Mouse (Mus musculus) heart, postnatal 10 days (tissue): ENCODE data around the gene Gm47996. TPM values are rescaled to one million over a fixed set of nuclear protein-coding genes. Genes with fewer than 3 reads are reported as not detected.
A peak's percentile ranks its signal among the peaks of the same experiment; 100 is the strongest.
"Not testable (repeated sequence)": the region's sequence is repeated elsewhere in the genome, so short reads cannot be mapped to it uniquely, and the experiment has no call there.

ENCODE experiments used
- DNase-seq, 2 experiments: peaks; one replicate each; pipeline ENCODE4 v3.0.0; 2021
- intact Hi-C: fragments of 180-260 bp; cut with DNase I; formaldehyde crosslinking; loops from one replicate; pipeline ENCODE4 v1.15.1; 2025
- total RNA-seq, 2 experiments: library from RNA; stranded (reverse); gene quantifications; 2 replicates each; pipeline ENCODE4 v1.2.3; 2021

Gm47996 gene
- total RNA-seq, 2 experiments from 2014 or later: not detected

DNA sequence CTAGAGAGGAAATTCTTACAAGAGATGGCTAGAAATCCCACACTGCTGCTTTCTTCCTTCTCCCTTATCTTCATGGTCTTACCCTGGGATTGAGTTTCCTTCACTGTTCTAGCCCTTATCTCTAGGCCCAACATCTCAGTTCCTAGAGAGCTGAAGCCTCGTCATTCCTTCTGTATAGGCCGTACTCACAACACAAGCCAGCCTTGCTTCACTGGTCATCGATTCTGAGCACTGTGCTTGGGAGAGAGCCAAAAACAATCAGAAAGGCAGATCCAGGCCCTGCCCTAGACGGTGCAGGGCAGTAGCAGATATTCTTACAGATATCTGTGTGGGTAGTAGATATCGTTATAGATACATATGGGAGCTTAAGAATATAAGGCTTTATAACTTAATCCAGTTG lies 7.2 kb upstream of the Gm47996 start:
- intact Hi-C loops, DNase-seq: not testable (repeated sequence)

DNA sequence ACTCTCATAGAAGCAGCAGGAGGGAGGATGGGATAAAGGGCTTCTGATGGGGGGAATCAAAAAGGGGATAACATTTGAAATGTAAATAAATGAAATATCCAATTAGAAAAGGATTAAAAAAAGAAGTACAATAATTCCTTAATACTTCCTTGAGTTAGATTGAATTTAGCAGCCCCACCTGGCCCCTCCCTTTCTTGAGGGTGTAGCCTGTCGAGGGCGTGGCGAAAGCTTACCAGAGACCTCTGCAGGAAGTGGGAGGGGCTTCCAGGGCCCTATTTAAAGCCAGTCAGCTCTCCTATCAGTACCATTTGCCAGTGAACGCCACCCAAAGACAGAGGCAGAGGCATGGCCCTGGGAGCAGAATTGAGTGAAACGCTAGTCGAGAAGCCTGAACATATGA lies 6.1 kb upstream of the Gm47996 start, which contains the start of gene 3110040M04Rik:
Gene 3110040M04Rik, plus strand, starts transcription at position 304 of the 400 bp plus-strand sequence.
- intact Hi-C loops, DNase-seq: not testable (repeated sequence)

DNA sequence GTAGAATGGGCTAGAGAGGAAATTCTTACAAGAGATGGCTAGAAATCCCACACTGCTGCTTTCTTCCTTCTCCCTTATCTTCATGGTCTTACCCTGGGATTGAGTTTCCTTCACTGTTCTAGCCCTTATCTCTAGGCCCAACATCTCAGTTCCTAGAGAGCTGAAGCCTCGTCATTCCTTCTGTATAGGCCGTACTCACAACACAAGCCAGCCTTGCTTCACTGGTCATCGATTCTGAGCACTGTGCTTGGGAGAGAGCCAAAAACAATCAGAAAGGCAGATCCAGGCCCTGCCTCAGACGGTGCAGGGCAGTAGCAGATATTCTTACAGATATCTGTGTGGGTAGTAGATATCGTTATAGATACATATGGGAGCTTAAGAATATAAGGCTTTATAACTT lies 1.4 kb upstream of the Gm47996 start:
- DNase-seq, intact Hi-C loops: not testable (repeated sequence)

DNA sequence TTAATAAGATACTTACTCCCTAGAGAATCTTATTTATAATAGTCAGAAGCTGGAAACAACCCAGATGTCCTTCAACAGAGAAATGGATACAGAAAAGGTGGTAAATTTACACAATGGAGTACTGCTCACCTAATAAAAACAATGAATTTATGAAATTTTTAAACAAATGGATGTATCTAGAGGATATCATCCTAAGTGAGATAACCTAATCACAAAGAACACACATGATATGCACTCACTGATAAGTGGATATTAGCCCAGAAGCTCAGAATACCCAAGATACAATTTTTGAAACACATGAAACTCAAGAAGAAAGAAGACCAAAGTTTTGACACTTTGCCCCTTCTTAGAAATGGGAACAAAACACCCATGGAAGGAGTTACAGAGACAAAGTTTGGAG lies 987 bp upstream of the Gm47996 start:
- DNase-seq, intact Hi-C loops: not testable (repeated sequence)

DNA sequence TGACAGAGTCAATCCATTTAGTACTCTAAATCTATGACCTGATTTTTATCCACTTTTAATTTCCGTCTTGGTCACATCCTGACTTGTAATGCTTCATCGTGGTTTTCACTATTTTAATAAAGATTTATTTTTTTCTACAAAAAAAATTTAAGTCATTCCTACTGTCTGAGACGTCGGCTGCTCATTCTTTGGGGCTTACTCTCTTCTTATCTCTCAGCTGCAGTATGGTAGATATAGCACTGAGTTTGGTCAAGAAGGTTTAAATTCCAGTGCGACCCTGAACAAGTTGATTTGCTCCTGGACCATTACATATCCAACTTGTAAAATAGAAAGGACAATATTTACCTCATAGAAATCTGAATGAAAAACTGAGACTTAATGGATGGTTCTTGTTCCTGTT lies 1.7 kb downstream of the Gm47996 start:
- intact Hi-C loops, DNase-seq: not testable (repeated sequence)

DNA sequence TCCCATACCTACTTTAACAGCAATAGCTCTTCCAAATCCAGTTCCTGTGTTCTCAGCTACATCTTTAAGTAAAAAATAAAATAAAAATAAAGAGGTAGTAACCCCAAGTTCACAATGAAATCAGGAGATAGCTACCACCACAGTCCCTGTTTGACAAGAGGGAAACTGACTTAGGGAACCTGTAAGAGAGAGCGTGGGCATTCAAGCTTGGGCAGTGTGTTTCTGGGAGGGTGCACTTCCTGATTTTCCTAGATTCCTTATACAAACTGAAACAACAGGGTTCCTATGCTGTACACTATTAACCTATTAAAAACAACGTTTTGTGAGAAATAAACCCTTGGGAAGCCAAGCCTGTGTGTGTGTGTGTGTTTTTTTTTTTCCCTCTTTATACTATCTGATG lies 4.9 kb downstream of the Gm47996 start:
- intact Hi-C loops: no loop called here
- DNase-seq: no peak

DNA sequence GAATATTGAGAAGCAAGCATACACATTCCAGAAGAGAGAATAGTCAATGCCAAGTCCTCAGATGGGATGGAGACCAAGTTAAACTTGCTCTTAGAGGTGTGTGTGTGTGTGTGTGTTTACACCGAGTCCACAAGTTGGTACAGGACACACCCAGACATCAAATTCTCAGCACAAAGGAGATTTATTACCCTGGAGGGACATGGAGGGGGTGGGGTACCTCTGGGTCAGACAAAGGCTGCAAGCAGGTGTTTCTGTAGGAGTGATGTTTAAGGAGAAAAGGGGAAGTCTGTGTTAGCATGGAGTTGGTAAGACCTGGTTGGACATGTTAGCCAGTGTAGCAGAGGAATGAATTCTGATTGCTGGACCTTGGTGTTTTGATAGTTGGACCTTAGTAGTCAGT lies 6.1 kb downstream of the Gm47996 start:
- intact Hi-C loops: no loop called here
- no peak for DNase-seq

DNA sequence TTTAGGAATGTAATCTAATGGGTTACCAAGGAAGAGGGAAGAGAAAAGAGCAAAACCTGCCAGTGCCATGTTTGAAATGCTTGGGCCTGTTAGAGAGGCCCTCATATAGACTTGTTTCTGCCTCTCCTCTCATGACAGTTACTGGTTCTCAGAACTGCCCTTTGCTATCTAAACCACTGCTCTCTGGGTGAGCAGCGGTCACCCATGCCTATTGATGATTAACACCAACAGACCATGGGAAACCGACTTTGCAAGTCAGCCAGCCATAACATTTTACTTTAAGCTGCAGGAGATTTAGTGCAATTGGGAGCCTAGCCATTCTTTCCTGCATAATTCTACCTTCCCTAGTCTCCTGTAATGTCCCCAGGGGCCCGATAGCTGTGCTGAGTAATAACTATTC lies 6.5 kb downstream of the Gm47996 start:
- intact Hi-C loops: no loop called here
- DNase-seq: no peak

DNA sequence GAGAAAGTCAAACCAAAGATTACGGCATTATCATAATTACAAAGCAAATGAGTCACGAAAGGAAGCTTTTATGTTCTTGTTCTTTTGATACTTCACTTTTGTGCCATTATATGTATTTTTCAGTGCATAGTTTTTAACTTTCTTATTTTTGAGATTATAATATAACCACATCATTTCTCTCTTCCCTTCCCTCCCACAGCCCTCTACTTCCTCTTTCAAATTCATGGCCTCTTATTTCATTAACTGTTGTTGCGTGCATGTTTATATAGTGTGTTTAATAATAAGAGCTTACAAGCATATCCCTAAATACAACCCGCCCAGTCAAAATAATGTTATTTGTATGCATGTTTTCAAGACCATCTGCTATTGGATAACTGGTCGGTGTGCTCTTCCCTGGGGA lies 9.1 kb downstream of the Gm47996 start:
- intact Hi-C loops: no loop called here
- no peak for DNase-seq

DNA sequence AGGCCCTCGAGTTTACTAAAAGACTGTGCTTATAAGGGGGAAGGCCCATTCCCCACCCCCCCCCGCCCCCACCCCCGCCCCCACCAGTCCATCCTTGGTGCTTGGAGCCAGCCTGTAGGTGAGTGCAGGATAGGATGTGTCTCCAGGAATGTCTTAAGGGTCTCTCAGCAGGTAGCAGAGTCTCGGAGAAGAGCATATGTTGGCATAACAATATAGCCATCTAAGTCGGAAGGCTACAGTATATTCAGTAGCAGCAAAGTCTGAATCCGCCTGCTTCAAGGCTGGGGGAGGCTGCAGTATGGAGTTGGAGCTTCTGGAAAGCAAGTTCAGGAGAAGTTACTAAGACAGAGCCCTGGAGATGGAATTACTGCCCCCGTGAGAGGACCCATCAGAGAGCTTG lies 10.2 kb downstream of the Gm47996 start:
- DNase-seq: no peak
- intact Hi-C loops: no loop called here

DNA sequence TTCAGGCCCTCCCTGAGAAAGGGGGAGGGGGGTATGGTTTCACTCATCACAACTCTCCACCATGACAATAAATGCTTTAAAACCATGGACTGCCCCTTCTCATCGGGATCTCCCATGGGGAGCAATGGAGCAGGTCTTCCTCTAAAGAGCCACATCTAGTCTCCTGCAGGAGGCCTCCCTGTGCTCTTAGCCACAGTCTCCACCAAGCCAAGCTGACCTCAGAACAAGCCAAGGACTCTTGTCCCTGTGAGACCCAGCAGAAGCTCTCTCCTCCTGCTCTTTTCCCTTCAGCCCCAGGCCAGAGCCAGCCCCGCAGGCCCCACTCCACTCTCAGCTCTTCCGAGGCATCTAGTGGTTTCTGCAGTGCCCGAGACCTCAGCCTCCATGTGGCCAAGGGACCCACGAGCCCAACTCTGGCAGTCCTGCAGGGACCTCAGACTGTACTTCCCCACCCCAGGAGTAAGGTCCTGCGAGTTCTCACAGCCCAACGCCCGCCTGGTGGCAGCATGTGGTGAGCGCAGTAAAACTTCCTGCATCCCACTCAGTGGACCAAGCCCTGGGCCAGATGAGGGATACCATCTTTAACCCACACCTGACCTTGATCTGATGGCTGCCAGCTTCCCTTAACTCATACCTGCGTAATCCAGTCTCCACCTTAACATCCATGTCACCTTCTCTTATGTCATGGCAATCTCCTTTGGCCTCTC lies 12.8 kb downstream of the Gm47996 start:
- intact Hi-C loops: no loop called here
- no peak for DNase-seq

DNA sequence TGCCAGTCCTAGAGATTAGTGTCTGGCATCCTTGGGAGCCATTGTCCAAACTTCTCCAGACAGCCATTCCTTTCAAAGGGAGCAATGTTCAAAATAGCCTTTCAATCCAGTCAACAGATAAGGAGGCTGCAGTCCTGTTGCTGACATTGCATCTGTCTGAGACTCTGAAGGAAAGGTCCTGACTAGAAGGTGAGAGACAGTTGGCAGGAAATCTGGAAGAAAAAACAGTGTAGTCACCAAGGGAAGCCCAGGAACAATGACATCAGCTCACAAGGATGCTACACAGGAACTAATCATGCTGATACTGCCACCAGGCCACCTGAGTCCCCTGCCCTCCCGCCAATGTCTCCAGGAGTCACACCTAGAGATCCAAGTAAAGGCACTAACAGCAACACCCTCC lies 13.4 kb downstream of the Gm47996 start:
- no peak for DNase-seq
- intact Hi-C loops: no loop called here

DNA sequence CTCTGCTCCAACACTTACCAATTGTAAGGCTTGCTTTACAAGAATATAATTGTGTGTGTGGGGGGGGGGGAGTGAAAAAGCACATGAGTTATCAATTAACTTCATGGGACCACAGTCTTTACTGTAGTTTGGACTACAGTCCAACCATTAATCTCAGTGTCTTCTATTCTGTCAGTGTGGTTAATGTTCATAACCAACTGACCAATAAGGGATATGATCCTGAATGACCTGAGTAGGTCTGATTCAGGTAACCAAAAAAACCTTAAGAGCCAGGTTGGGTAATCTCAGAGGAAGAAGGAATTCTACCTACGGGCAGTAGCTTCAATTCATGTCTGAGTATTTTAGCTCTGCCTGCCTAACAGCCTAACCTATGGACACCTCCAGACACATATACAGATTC lies 14.6 kb downstream of the Gm47996 start:
- DNase-seq: no peak
- intact Hi-C loops: no loop called here

DNA sequence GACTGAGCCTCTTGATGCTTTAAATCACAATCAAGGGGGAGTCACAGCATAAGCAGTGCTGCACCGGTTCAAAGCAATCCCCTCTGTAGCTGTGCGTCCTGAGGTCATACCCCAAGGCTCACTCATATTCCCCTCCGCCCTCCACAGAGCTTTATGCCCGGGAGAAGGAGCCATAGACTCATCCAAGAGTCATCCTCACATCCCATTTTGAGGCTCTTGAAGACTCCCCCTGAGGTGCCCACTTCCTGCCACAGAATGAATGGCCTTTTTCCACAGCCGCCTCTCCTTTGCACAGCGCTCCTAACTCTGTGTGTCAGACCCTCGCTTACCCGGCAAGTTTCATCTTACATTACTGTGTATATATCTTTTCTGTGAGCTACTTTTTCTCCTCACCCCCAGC lies 17.6 kb downstream of the Gm47996 start:
- intact Hi-C loops: no loop called here
- DNase-seq: no peak

DNA sequence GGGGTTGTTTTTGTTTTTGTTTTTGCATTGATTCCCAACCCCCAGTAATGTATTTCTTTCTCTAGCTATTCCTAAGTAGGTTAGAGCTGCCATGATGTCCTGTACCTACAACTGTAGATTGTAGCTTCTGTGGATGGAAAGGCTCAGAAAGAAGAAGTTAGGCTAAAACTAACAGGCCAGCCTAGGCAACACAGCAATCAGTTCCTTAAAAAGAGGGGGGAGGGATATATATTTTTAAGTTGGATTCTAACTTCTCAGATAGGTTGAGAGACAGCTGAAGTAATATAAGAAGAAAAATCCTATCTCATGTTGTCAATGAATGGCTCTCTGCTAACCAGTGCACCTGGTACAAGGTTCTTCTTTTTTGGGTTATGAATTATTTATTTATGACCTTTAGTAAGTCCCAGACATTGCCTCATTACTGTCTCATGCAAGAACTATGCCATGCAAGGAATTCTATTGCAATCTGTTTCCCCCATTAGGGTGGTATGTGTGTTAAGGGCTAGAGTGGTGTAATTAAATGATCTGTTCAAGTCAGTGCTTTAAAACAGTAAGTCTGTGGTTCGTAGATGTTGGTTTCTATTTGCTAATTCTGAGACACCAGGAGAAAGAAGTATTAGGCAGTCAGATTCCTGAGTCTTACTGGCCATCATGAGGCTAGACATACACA lies 18.5 kb downstream of the Gm47996 start:
- intact Hi-C loops: no loop called here
- no peak for DNase-seq

DNA sequence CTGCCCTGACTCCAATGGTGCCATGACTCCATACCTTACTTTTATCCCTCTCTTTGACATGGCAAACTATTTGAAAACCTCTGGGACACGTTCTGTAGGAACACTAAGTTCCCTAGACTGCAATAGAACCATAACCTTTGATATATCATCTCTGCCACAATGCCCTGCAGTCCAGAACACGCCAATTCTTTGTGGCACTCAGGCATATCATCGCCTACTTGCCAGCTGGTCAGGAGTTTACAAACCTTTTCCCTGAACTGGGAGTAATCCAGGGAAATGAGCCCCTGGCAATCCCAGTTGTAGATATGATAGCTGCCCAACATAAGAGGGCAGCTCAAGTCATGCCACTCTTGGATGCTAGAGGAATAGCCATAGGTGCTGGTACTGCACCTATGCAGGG lies 22.4 kb downstream of the Gm47996 start:
- intact Hi-C loops: no loop called here
- no peak for DNase-seq

DNA sequence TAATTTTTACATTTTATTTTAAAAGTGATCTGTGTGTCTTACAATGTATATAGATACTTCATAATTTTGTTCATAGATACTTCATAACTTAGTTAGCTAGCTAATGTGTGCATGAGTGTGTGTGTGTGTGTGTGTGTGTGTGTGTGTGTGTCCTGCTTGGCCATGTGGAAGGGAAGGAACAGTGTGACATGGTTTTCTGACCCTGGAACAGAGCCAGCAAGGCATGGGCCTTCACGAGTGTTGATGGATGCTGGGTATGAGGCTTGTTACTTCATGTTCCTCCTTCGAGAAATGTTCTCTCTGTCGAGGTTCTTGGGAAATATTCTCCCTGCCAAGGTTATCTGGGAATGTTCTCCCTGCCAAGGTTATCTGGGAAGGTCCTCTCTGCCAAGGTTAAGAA lies 23.8 kb downstream of the Gm47996 start:
- no peak for DNase-seq
- intact Hi-C loops: no loop called here

DNA sequence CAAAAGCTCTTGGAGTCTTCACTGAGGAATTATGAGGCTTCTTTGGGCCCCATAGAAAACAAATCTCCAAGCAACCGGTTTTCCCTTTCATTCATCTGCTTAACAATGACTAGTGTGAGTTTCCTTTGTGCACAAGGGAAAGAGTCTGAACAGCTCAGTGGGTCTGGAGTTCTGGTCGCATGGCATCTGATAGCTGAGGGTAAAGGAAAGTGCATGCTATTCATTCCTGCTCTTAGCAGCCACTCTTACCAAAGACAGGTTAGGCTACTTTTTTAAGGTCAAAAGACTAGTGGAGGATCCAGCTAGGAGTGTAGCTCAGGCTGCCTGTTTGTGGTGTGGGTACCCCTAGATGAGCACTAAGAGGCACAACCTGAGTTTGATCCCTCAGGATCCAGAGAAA lies 25.6 kb downstream of the Gm47996 start:
- intact Hi-C loops: no loop called here
- DNase-seq: no peak

DNA sequence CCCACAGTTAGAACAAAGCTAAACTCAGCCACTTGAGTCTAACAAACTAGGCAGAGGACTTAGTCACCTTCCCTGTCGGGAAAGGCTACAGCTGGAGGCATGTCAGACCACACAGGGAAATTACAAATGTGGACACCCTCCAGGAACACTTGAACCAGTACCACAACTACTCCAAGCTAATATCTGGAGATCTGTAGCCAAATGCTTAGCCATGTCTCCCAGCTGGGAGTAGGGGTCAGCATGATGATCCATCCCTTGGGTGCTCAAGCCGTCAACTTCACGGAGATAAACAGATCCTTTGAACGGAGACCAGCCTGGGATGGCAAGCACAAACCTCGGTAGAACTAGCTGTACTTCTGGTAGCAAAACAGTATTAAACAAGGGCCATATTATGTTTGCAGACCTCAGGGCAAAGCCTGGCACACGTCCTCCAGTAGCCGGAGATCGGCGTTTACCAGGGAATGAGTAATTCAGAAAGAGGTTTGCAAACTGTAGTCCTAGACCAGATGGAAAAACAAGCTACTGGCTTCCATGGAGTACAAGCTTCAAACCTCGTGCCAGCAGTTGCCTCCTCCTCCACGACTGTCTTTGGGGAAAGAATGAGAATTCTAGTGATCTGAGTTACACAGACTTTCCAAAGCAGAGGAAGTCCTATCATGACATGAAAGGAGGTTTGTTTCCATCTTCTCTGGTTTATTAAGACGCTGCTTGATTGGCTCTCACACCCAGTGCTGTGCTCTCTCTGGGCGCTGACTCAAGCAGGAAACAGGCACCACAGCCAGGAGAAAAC lies 26.4 kb downstream of the Gm47996 start:
- intact Hi-C loops: no loop called here
- peak; percentile 57 to 64 for DNase-seq

DNA sequence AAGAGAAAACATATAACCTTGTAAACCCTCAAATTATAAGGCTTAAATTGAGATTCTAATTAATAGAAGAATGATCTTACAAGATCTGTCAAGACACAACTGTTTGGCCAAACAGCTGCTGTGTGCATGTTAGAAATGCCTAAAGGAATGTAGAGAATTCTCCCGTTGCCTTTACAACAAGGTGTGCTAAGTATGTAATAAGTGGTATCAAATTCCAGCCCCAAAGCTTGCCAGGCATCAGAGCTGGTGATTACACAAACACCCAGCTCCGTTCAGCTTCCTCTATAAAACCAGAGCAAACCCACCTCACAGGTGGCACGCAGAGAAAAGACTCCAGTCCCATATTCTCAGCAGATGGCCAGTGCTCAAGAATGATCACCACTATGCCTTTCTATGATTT lies 27.8 kb downstream of the Gm47996 start:
- intact Hi-C loops: no loop called here
- no peak for DNase-seq

DNA sequence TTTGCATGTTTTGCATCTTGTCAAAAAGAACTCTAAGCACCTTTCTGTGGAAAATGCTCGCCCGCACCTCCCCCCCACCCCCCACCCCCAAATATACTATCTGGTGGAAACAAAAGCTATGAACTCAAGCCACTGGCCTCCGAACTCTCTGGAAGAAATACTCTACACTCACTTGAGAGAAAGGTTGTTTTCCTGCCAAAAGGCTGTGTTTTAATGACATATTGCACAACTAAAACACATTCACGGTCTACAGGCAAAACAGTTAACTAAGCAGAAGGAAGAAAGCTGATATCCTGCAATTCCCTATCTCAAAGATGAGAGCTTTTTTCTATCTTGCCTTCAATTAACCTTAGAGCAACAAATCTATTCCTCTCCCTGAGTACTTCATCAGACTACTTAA lies 33.4 kb downstream of the Gm47996 start:
- intact Hi-C loops: no loop called here
- DNase-seq: no peak

DNA sequence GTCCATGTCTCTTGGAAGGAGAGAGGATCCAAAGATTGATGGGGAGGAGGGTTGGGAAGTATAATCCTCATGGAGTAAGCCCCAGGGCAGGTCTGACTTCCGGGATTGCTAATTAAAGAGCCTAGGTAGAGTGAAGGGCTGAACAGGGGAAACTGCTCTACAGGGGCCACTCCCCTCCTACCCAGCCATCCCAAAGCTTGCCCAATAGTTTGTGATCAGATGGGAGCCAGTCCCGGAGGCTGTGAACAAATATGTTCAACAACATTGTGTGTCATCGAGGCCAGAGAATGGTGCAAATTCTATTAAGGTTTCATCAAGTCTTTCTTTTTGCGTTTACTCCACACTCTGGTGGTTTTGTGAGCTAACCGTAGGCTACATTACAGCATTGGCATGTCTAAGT lies 34.1 kb downstream of the Gm47996 start:
- no peak for DNase-seq
- intact Hi-C loops: no loop called here
